Mouse (Mus musculus) olfactory bulb, adult 2 months (tissue): Measurements from ENCODE around the gene Zfp764.

Source experiments
- CTCF ChIP-seq: fragments of 200-500 bp; IDR thresholded peaks from 2 replicates; pipeline ENCODE4 v1.5.1; 2012; ENCODE audit warnings: low read depth, mild to moderate bottlenecking, low read length, moderate library complexity; ENCODE audit not compliant: insufficient read depth
- POLR2A ChIP-seq: fragments of 200-500 bp; IDR thresholded peaks from 2 replicates; pipeline ENCODE4 v1.6.1; 2012; ENCODE audit warnings: mild to moderate bottlenecking, low read depth, low read length, moderate library complexity; ENCODE audit not compliant: insufficient read depth

DNA sequence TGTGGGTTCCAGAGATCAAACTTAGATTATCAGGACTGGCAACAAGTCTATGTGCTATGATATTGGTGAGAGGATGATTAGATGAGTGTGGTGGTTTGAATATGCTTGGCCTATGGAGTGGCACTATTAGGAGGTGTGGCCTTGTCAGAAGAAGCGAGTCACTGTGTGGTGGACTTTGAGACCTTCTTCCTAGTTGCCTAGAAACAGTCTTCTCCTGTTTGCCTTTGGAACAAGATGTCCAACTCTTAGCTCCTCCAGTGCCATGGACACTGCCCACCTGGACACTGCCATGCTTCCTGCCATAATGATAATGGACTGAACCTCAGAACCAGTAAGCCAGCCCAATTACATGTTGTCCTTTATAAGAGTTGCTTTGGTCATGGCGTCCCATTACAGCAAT, 19.3 kb upstream of the Zfp764 start:
- TF ChIP-seq POLR2A: no peak
- TF ChIP-seq CTCF: no peak
